Mouse (Mus musculus) heart, postnatal 14 days (tissue): ENCODE results near the gene Mrps34. TPM values are rescaled to one million over a fixed set of nuclear protein-coding genes. Genes with fewer than 3 reads are reported as not detected.

Experiments used
- total RNA-seq, 2 experiments: library from RNA; stranded (reverse); gene quantifications; 2 replicates each; pipeline ENCODE4 v1.2.3; 2021

Mrps34 gene
- total RNA-seq, 2 experiments from 2014 or later = 108 to 115 TPM

Other genes with a start within 250 kb of the Mrps34 start
- gene Slc9a3r2, start 244.8 kb upstream of the Mrps34 start, total RNA-seq = 100 to 1,000 TPM; 134 TPM
- not detected for gene Npw, start 236.7 kb upstream of the Mrps34 start, total RNA-seq
- 10 to 100 TPM; 20.2 to 21.6 TPM for gene Zfp598, start 225.4 kb upstream of the Mrps34 start, total RNA-seq
- gene Syngr3, start 205.2 kb upstream of the Mrps34 start, total RNA-seq = under 1 TPM in 1 of 2 experiments, not detected in 1; 0.12 TPM
- gene Gfer, start 199.0 kb upstream of the Mrps34 start, total RNA-seq = 10 to 100 TPM; 15.9 to 16.2 TPM
- gene Noxo1, start 198.9 kb upstream of the Mrps34 start, total RNA-seq = 1 to 10 TPM in 1 of 2 experiments, under 1 TPM in 1; 0.96 to 1.0 TPM
- 10 to 100 TPM; 16.8 to 19.5 TPM for gene Tbl3, start 187.5 kb upstream of the Mrps34 start, total RNA-seq
- not detected for gene Rnf151, start 177.1 kb upstream of the Mrps34 start, total RNA-seq
- 100 to 1,000 TPM; 673 to 751 TPM for gene Rps2, start 177.0 kb upstream of the Mrps34 start, total RNA-seq
- gene Ndufb10, start 170.6 kb upstream of the Mrps34 start, total RNA-seq = 100 to 1,000 TPM; 939 to 954 TPM
- 100 to 1,000 TPM; 186 to 197 TPM for gene Rpl3l, start 167.3 kb upstream of the Mrps34 start, total RNA-seq
- gene Msrb1, start 158.5 kb upstream of the Mrps34 start, total RNA-seq = 100 to 1,000 TPM; 214 TPM
- gene Hs3st6, start 142.1 kb upstream of the Mrps34 start, total RNA-seq = under 1 TPM in 1 of 2 experiments, not detected in 1; 0.29 TPM
- gene Meiob, start 90.8 kb upstream of the Mrps34 start, total RNA-seq = not detected
- 100 to 1,000 TPM; 109 to 122 TPM for gene Hagh, start 55.0 kb upstream of the Mrps34 start, total RNA-seq
- gene Fahd1, start 44.8 kb upstream of the Mrps34 start, total RNA-seq = 10 to 100 TPM; 70.8 to 78.1 TPM
- gene Igfals, start 29.1 kb upstream of the Mrps34 start, total RNA-seq = 1 to 10 TPM; 8.3 to 8.4 TPM
- 10 to 100 TPM; 19.9 to 21.8 TPM for gene Nubp2, start 8.8 kb upstream of the Mrps34 start, total RNA-seq
- gene Spsb3, start 8.5 kb upstream of the Mrps34 start, total RNA-seq = 10 to 100 TPM; 32.4 to 39.3 TPM
- 10 to 100 TPM; 17.5 to 17.9 TPM for gene Eme2, start within 50 bp of the Mrps34 start, total RNA-seq
- gene Nme3, start 1.4 kb downstream of the Mrps34 start, total RNA-seq = 10 to 100 TPM; 41.5 to 43.7 TPM
- gene Mapk8ip3, start 41.9 kb downstream of the Mrps34 start, total RNA-seq = 10 to 100 TPM; 66.2 to 70.4 TPM
- 10 to 100 TPM in 1 of 2 experiments, 1 to 10 TPM in 1; 7.5 to 11.1 TPM for gene Jpt2, start 65.6 kb downstream of the Mrps34 start, total RNA-seq
- gene Cramp1l, start 120.7 kb downstream of the Mrps34 start, total RNA-seq = 10 to 100 TPM; 14.5 to 14.6 TPM
- gene Ift140, start 121.0 kb downstream of the Mrps34 start, total RNA-seq = 1 to 10 TPM; 6.3 to 7.3 TPM
- 10 to 100 TPM; 35.5 to 39.1 TPM for gene Tmem204, start 188.5 kb downstream of the Mrps34 start, total RNA-seq
- gene Telo2, start 220.9 kb downstream of the Mrps34 start, total RNA-seq = 10 to 100 TPM; 11.2 to 13.3 TPM
- gene Ptx4, start 225.6 kb downstream of the Mrps34 start, total RNA-seq = 1 to 10 TPM; 4.6 to 7.2 TPM
- gene Clcn7, start 238.3 kb downstream of the Mrps34 start, total RNA-seq = 10 to 100 TPM; 27.5 to 28.9 TPM